Mouse (Mus musculus): ENCODE data around the gene Rabggta. TPM values are rescaled to one million over a fixed set of nuclear protein-coding genes. Genes with fewer than 3 reads are reported as not detected.

The Rabggta gene
- 10 to 100 TPM; 23.8 to 27.4 TPM for total RNA-seq (2023)

GRCm38 (mm10) chr14:55721700-55722437 lies at the start of gene Rabggta:
Rabggta (minus strand) TSS chr14:55722263.

DNA sequence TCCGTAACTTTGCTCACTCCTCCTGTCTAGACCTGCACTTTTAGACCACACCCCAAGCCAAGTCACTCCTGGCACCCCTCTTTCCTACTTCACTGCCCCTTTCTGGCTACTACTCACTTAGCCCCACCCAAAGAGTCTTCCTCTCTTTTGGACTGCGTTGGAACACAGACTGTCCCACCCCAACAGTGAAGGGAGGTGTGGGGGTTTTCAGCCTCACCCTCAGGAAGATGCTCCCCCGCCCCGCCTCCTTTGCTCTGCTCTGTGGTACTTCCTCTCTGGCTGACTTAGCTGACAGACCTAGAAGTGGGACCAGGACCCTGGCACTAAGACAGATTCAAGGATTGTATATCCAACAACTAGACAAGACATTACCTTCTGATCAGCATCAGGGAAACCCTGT lies 43.6 kb upstream of the Rabggta start, which contains the start of gene Ltb4r1:
Gene Ltb4r1, plus strand, starts transcription at position 267 of the 400 bp plus-strand sequence.

GRCm38 (mm10) chr14:55761163-55761562 lies 39.1 kb upstream of the Rabggta start, which contains the start of gene Ltb4r2:
Ltb4r2 (plus strand) TSS chr14:55761428.

GRCm38 (mm10) chr14:55758363-55758784 lies 36.3 kb upstream of the Rabggta start, which contains the start of gene Cideb:
Cideb (minus strand) TSS chr14:55758458.

GRCm38 (mm10) chr14:55745180-55745860 lies 23.3 kb upstream of the Rabggta start, which contains the start of the genes Dhrs1 and Nop9:
Dhrs1 (minus strand) TSS chr14:55745690.
Nop9 (plus strand) TSS chr14:55745693.

DNA sequence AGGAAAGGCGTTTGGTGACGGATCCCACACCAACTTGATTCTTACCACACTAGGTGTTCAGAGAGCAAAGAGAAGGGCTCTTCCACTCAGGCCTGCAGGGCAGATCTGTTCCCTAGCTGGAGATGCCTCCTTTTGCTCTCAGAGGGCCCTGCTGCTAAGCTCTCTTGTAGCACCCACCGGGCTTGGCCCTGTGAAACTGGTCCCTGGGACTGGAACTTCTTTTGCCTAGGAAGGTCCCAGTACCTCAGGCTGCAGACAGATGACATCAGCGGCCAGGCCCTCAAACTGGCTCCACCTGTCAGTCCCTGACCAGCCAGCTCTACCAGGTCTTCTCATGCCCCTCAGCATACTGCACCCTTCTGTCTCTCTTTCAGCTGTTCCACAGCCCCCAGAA lies 8.3 kb downstream of the Rabggta start, which contains the start of gene Tgm1:
Gene Tgm1, minus strand, starts transcription at position 198 of the 394 bp plus-strand sequence.

GRCm38 (mm10) chr14:55681160-55682117 lies 40.6 kb downstream of the Rabggta start, which contains the start of gene Tinf2:
Tinf2 (minus strand) TSS chr14:55681820.

DNA sequence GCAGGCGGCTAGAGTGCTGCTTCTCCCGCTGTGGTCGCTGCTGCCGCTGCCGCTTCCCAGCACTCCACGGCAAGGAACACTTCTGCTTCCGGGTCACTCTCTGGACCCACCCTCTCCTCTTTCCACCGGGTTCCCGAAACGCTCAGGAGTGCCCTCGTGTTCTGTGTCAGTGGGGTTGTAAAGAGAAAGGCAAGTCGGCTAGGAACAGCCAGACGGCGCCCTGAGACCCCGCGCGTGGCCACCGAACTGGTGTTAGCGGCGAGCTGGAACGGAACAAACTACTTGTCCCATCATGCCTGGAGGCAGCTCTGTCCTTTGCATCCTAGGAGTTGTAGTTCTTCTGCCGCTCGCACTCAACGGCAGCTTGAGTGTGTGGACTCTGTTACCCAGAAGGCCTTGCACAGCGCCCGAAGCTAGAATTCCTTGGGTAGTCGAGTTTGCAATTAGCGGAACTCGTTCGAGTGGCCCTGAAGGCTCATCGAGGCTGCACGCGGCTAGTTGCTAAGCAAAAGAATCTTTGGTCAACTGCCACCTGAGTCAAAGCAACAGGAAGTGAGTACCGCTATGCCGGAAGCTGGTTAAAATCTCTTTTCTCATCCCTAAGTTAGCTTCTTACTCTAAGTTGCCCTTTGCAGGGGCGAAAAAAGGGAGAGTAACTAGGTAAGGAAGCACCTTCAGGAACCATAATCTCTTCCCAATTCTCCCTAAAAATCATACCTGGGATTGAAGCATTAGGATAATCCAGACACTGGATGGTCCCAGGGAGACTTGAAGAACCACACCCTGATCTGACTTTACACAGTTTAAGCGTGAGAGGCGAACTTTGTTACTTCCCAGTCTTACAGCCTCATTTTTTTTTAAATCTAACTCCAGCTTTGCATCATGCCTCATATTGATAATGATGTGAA lies 50.0 kb downstream of the Rabggta start, which contains the start of the genes Gmpr2 and Nedd8:
Gene Gmpr2, plus strand, starts transcription at position 109 of the 908 bp plus-strand sequence.
Gene Nedd8, minus strand, starts transcription at position 292 of the 908 bp plus-strand sequence.

Other genes starting within 250 kb of the Rabggta start
- 10 to 100 TPM; 16.0 to 20.8 TPM for gene Dhrs4, start 243.5 kb downstream of the Rabggta start, total RNA-seq (2023)
- under 1 TPM; 0.22 to 0.42 TPM for gene Carmil3, start 231.6 kb downstream of the Rabggta start, total RNA-seq (2023)
- not detected for gene Cpne6, start 211.8 kb downstream of the Rabggta start, total RNA-seq (2023)
- gene Nrl, start 197.3 kb downstream of the Rabggta start, total RNA-seq (2023), result not detected
- gene Pck2, start 182.0 kb downstream of the Rabggta start, total RNA-seq (2023), result 10 to 100 TPM; 25.2 to 30.4 TPM
- gene Dcaf11, start 162.3 kb downstream of the Rabggta start, total RNA-seq (2023), result 10 to 100 TPM; 51.8 to 54.8 TPM
- gene A730061H03Rik, start 161.9 kb downstream of the Rabggta start, total RNA-seq (2023), result 1 to 10 TPM; 1.9 to 3.3 TPM
- gene Fitm1, start 146.6 kb downstream of the Rabggta start, total RNA-seq (2023), result not detected
- 100 to 1,000 TPM; 138 to 143 TPM for gene Psme1, start 144.1 kb downstream of the Rabggta start, total RNA-seq (2023)
- gene Emc9, start 137.0 kb downstream of the Rabggta start, total RNA-seq (2023), result 1 to 10 TPM; 4.4 to 5.9 TPM
- 100 to 1,000 TPM; 180 to 210 TPM for gene Psme2, start 131.2 kb downstream of the Rabggta start, total RNA-seq (2023)
- 10 to 100 TPM; 57.6 to 74.7 TPM for gene Rnf31, start 130.6 kb downstream of the Rabggta start, total RNA-seq (2023)
- 10 to 100 TPM; 42.3 to 50.1 TPM for gene Irf9, start 118.7 kb downstream of the Rabggta start, total RNA-seq (2023)
- 1 to 10 TPM in 1 of 2 experiments, not detected in 1; 1.3 TPM for gene Rec8, start 104.2 kb downstream of the Rabggta start, total RNA-seq (2023)
- gene Ipo4, start 86.3 kb downstream of the Rabggta start, total RNA-seq (2023), result 10 to 100 TPM; 10.7 to 12.2 TPM
- 1 to 10 TPM in 1 of 2 experiments, under 1 TPM in 1; 0.79 to 2.4 TPM for gene Gm49378, start 84.4 kb downstream of the Rabggta start, total RNA-seq (2023)
- 10 to 100 TPM; 34.3 to 37.8 TPM for gene Tm9sf1, start 78.5 kb downstream of the Rabggta start, total RNA-seq (2023)
- 1 to 10 TPM; 1.6 to 2.0 TPM for gene Tssk4, start 72.1 kb downstream of the Rabggta start, total RNA-seq (2023)
- 10 to 100 TPM; 13.2 to 13.9 TPM for gene Mdp1, start 61.8 kb downstream of the Rabggta start, total RNA-seq (2023)
- gene Gmpr2, start 50.3 kb downstream of the Rabggta start, total RNA-seq (2023), result 10 to 100 TPM; 15.8 to 16.6 TPM
- 100 to 1,000 TPM; 154 to 173 TPM for gene Nedd8, start 50.1 kb downstream of the Rabggta start, total RNA-seq (2023)
- 10 to 100 TPM; 53.2 to 64.0 TPM for gene Tinf2, start 40.4 kb downstream of the Rabggta start, total RNA-seq (2023)
- 1 to 10 TPM in 1 of 2 experiments, under 1 TPM in 1; 0.71 to 1.4 TPM for gene Tgm1, start 8.3 kb downstream of the Rabggta start, total RNA-seq (2023)
- gene Dhrs1, start 23.4 kb upstream of the Rabggta start, total RNA-seq (2023), result 10 to 100 TPM; 53.1 to 63.6 TPM
- 10 to 100 TPM; 19.3 to 28.9 TPM for gene Nop9, start 23.4 kb upstream of the Rabggta start, total RNA-seq (2023)
- gene Cideb, start 36.2 kb upstream of the Rabggta start, total RNA-seq (2023), result under 1 TPM in 1 of 2 experiments, not detected in 1; 0.53 TPM
- gene Ltb4r2, start 39.2 kb upstream of the Rabggta start, total RNA-seq (2023), result under 1 TPM; 0.79 to 0.84 TPM
- gene Ltb4r1, start 43.7 kb upstream of the Rabggta start, total RNA-seq (2023), result 100 to 1,000 TPM; 203 to 224 TPM
- under 1 TPM; 0.36 to 0.51 TPM for gene Adcy4, start 61.8 kb upstream of the Rabggta start, total RNA-seq (2023)
- gene Ripk3, start 66.6 kb upstream of the Rabggta start, total RNA-seq (2023), result 10 to 100 TPM; 29.1 to 40.3 TPM
- not detected for gene Nfatc4, start 100.9 kb upstream of the Rabggta start, total RNA-seq (2023)
- gene Nynrin, start 131.7 kb upstream of the Rabggta start, total RNA-seq (2023), result 1 to 10 TPM; 2.3 to 2.8 TPM
- gene Cbln3, start 162.1 kb upstream of the Rabggta start, total RNA-seq (2023), result under 1 TPM; 0.47 to 0.68 TPM
- 10 to 100 TPM; 79.3 to 82.3 TPM for gene Khnyn, start 162.7 kb upstream of the Rabggta start, total RNA-seq (2023)
- gene Sdr39u1, start 178.0 kb upstream of the Rabggta start, total RNA-seq (2023), result 1 to 10 TPM; 1.7 to 3.6 TPM
- not detected for gene Cma1, start 222.4 kb upstream of the Rabggta start, total RNA-seq (2023)
- gene Cma2, start 228.7 kb upstream of the Rabggta start, total RNA-seq (2023), result not detected

Data from neutrophil, adult 59 days (primary cell).